16 mouse cellular contexts compared by ENCODE assay signal in genomic region chr17:3217023-3217422, GRCm38 (mm10).
"Had no signal": no experiment of that assay in that cellular context is flagged by ENCODE, and none has a peak within 500 bp of the region (broad histone marks: within the 10 kb centered on the region; RNA-seq: fewer than 3 reads in every experiment).

No protein-coding gene starts in this region.

- DNase-seq: kidney, adult 18-20 months; kidney, adult 9 months; kidney, postnatal 14 days; kidney, postnatal 4 days; layer of hippocampus, postnatal 36 days; lung, embryonic 14.5 days; lung, postnatal 10 days; lung, postnatal 36 days; midbrain, embryonic 14.5 days; thymus, adult 2 months; thymus, postnatal 14 days; thymus, postnatal 4 days had no signal

- H3K9ac ChIP-seq: lung, embryonic 14.5 days had no signal

- H3K4me1 ChIP-seq: midbrain, embryonic 10.5 days had no signal

- H3K9me3 ChIP-seq: midbrain, embryonic 10.5 days had no signal

- H3K27ac ChIP-seq: left cerebral cortex, adult 2 months; midbrain, embryonic 10.5 days had no signal

- H3K4me3 ChIP-seq: left cerebral cortex, adult 2 months; midbrain, embryonic 10.5 days had no signal

- ATAC-seq: inflammation-experienced regulatory T-cells, adult 6 months; intestine, embryonic 16.5 days had no signal

- H3K4me2 ChIP-seq: lung, embryonic 14.5 days had no signal
